Mouse (Mus musculus): ENCODE data around the gene Ift88.

GRCm38 (mm10) chr14:57398813-57399427 lies 24.9 kb upstream of the Ift88 start:
- TF ChIP-seq CTCF (IDR thresholded peaks at IDR 0.05; ENCODE audit: extremely low read depth, insufficient read length, insufficient replicate concordance, low read depth, low read length) = no peak
- no peak for TF ChIP-seq POLR2A (IDR thresholded peaks at IDR 0.05; ENCODE audit: low read depth, low read length)
